Mouse (Mus musculus) mouse embryonic stem cell (cell line): ENCODE data around the gene Slitrk3.
"Not testable (repeated sequence)": the region's sequence is repeated elsewhere in the genome, so short reads cannot be mapped to it uniquely, and the experiment has no call there.

Experiments used
- in situ Hi-C, 2 experiments: fragments of 300-500 bp; cut with MboI; formaldehyde crosslinking; loops; 1 replicate in 1 of 2; 3 replicates in 1 of 2; pipeline ENCODE4 v1.14.3; 2019 to 2020; ENCODE audit warnings: low sequenced_read_pairs in 2 of 2, low pct_unique_long_range_greater_than_20kb in 1 of 2, mixed read lengths in 1 of 2; ENCODE audit not compliant: unreplicated experiment in 1 of 2

Gene Slitrk3

DNA sequence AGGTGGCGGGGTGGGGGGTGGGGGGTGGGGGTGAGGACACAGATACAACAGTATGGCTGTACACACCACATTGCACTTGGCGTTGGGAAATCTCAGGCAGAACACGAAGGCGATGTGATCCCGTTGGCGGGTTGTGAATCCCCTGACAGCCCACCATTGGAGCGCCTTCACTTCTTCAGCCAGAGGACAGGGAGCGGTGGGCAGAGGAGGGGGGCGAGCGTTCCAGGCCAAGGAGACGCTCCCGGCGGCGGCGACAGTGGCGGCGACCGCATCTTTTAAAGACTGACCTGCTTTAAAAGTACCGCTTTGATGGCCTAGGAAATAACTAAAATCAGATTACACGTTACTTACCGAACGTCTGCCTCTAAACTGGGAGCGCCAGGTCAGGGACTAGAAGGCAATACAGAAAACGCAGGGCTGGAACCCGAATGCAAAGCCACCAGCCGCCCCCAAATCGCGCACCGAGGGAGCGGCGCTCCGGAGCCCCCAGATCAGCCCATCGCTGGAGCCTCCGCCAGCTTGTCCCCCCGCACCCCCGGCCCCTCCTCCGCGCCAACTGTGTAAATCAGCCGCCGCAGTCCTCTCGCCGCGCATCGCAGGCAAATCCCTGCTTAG, at the start of gene Slitrk3:
Gene Slitrk3 (minus strand): TSS at position 607 of the 615 bp plus-strand sequence.
- in situ Hi-C loops = no loop called here

DNA sequence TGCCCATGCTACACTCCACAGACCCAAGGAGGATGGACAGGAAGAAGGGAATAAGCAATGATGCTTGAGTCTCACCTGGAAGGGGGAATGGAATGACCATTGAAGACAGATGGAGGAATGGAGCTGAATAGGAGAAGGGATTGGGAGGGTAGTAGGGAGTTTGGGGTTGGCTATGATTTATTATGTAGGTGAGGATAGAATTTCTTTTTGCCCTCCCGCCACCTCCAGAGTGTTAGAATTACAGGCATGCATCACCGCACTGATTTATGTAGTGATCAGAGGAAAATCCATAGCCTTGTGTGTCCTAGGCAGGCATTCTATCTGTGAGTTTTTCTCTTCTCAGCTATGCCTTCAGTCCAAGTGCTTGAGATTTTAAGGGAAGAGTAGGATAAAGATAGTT, 36.8 kb upstream of the Slitrk3 start:
- in situ Hi-C loops = not testable (repeated sequence)

DNA sequence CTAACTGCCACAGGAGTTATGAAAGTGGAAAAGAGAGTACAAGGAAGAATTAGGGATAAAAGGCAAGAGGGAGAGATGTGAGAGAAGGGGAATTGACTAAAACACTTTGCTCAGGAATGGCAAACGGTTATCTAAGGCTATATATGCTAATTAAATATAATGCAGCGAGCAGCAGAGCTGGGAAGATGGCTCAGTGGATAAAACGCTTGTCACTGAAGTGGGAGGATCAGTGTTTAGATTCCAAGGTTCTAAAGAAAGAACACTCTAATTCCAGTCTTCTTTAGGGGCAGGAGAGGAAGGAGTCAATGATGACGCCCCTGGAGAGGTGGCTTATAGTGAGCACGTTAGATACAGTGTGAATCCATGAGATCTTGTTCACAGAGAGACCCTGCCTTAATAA, 27.0 kb upstream of the Slitrk3 start:
- in situ Hi-C loops = no loop called here

DNA sequence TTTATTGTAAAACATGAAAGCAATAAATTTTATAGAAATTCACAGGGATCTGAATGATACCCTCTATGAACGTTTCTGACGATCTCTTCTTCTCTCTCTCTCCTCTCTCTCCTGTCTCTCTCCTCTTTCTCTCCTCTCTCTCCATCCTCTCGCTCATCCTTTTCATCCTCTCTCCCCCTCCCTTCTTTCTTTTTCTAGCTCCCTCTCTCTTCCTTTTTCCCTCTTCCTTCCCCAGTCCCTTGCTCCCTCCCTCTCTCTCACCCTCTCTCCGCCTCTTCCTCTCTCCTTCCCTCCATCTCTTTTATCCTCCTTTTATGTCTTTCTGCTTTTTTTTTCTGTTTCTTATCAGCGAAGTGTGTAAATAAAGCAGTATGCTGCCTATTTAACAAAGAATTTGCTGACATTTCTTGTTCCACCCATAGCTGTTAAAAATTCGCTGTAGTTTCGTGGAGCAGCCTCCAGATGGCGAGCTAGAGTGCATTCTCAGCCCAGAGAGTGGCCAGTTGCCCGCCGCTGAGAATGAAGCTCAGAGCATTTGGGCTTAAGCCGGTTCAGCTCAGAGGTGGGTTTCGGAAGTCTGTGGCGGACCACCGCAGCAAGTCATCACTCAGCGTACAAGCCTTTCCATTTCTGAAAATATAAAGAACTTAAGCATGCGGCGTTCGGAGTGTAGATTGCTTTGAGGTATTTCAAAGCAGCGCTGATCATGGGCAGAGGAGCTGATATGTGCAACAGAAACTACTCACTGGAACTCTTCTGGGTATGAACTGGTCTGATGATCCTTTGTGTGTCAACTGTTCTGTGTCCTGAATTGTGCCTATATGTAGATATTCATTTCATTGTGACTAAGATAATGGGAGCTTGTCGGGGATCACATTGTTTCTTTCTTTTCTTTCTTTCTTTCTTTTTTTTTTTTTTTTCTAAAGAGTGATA, 8.5 kb upstream of the Slitrk3 start:
- in situ Hi-C loops = no loop called here

DNA sequence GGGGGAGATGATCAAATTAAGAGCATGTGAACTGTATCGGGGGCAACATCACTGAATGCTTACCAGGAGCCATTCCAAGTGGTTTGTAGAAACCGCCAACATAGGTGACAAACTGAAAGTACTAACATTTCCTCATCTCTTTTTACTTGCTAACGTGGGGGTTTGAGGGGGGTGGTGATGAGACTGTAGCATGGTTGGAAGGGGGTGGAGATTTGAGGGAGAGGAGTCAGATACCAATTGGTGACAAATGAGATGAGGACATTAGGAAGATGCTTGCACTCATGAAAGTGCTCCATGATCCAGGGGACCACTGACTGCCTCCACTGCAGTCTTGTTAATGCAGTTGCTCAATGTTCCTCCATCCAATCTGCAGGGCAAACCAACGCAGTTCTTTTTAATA, 587 bp upstream of the Slitrk3 start:
- in situ Hi-C loops = no loop called here

DNA sequence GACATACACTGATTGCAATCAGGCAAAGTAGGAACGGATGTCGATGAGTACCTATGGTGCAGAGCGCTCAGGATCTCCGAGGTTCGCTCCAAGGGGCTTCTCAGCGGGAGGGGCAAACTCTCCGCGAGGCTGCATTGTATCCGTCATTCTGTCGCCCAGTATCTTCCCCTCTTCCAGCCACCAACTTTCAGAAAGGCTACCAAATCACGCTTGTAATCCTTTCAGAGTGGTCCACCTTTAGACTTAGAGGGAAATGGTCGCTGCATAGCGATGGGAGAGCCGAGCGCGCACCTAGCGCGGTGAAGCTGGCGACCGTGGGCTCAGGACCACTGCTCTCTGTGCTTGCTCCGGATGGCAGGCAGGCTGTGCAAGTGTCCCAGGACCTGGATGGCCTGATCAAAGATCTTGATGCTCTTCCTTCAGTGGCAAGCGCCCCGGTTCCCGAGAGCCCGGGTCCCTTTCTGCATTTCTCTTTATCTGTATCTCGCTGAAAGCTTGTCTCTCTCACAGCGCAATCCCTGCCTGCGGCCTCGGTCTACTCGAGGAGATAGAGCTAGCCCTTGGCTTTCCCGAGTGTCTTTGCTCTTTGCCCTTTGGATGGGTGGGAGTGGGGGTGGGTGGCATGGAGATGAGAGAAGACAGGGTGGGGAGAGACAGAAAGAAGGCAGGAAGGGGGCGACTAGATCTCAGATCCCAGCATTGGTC, 959 bp downstream of the Slitrk3 start:
- in situ Hi-C loops = no loop called here

DNA sequence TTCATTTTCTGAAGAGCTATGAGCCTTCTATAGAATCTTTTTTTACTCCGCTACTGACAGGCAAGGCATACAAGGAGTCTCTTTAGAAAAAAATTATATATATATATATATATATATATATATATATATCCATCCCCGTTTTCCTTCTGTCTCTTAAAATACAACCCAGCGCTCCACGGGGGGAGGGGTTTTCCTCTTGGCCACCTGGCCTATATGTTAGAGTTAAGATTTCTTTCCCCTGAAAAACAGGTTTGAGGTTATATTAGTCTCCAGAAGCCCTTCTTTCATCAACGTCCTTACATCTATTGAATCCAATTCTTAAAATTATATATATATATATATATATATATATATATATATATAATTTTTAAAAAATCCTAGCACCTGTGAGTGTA, 1.6 kb downstream of the Slitrk3 start:
- in situ Hi-C loops = no loop called here

DNA sequence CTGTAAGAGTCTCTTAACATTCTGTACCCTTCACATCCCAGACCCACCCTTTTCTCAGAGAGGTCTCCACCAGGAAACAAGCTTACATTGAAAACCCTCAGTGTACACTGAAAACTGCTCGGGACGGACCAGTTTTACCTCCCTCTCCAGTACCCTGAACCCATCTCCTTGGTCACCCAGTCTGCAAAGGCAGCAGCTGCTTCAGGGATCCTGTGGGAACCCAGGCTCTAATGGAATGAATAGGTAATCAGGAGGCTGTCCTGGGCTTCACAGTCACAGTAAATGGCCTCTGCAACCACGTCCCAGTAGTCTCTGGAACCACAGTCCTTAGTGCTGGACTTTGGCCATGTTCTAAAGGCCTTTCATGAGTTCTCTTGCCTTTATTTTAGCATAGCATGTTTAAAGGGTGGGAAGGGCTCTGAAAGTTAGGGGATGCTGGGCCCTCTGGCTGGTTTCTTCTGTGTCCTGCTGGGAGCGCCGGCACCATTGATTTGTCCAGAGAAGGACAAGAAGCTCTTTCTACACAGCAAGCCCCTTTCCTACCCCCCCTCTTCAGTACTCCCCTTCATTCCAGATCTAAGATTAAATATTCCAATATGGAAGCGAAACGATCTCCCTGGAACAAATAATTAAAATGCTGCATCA, 2.1 kb downstream of the Slitrk3 start:
- in situ Hi-C loops = no loop called here

DNA sequence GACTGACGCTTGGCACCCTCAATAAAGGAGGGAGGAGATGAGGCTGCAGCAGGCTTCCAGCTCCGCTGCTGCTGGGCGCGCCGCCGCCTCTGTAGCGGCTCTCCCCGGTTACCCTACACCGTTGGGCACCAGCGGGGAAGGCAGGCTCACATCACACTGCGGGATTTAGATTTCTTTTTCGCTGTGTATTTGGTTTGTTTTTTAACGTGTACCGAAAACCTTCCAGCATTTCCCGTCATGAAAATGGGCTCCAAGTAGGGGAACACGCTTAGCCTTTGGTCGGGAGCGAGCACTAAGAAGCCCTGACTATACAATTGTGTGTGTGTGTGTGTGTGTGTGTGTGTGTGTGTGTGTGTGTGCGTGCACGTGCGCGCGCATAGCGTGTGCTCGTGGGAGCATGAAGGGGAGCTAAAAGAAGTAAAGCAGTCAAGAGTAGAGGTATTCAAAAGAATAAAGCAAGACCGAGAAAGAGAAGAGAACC, 4.1 kb downstream of the Slitrk3 start:
- in situ Hi-C loops = no loop called here

DNA sequence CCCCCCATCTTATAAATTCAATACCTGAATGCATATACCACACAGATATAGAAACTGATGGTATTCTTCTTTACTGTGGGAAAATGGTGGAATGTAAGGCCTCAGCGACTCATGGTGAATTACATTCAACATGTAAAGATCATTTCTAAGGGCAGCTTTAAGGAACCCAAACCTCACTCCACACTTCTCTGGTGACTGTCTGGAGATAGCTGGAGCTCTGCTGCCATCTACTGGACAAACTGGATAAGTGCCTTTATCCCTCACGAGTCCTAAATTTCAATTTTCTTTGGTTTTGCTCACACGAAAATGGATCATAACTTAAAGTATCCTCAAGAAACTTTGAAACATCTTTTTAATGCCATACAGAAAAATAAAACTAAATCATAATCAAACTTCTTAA, 11.4 kb downstream of the Slitrk3 start:
- in situ Hi-C loops = loop anchor here in 1 of 2 experiments (25.0 kb wide), 1 partner anchor 359 kb away; no protein-coding TSS in a partner anchor

DNA sequence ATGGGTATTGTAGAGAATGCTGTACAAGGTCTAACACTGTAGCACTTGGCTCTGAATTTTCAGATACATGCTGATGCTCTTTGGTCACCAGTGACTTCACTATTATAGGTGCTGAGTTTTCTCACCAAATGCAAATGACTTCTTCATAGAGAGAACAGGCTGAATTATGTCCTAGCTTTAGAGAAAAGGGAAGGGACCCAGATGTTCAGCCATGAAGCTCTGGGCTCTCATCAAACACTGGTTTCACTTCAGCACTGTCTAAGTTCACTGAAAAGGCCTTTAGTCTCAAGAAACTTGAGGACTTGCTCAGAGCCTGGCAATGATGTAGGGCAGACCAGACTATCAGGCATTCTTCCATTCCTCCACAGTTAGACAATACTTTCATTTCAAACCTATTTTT, 15.3 kb downstream of the Slitrk3 start:
- in situ Hi-C loops = loop anchor here in 1 of 2 experiments (25.0 kb wide), 1 partner anchor 355 kb away; no protein-coding TSS in a partner anchor

DNA sequence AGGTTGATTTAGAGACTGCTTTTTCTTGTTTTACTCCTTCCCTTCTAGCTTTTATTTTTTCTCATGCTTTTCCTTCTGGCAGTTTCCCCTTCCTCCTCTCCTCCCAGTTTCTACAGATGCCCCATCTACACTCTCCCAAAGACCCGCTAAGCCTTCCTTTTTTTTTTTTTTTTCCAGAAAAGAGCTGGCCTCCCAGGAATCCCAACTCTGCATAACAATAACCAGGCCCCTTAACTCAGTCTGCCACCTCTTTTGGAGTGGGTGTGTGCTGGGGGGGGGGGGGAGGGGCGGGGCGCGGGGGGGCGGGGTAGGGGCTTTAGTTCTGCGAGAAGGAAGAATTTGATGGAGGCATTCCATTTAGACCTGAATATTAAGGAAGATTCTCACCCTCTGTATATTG, 51.6 kb downstream of the Slitrk3 start:
- in situ Hi-C loops = no loop called here

DNA sequence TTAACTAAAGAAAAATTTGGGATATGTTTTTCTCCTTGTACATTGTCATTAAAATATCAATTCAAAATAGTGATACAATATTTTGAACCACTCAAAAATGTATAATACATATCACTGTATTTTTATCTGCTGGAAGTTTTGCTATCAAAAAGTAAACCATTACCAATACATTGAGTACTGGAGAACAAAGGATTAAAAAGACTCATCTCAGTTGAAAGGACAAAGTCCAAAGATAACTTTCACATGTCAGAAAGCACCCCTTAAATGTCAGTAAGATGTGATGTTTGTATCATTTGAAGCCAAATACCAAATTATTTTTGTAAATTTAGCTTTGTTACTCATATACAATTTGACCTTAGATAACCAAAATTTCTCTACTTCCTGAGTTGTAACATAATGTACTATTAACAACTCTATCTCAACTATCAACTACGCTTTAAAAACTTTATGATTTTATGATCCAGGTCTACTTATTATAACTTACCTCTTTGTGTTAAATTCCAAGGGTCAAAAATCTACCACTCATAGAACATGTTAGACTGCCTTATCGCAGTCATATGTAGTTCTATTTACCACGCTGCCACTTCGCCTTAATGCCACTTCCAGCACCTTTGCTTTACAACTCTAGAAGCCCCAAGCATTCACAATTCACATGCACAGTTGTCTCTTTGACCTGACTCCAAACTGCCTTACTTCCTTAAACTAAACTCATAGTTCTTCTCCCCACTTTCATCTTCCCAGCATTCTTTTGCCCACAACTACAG, 54.5 kb downstream of the Slitrk3 start:
- in situ Hi-C loops = no loop called here

DNA sequence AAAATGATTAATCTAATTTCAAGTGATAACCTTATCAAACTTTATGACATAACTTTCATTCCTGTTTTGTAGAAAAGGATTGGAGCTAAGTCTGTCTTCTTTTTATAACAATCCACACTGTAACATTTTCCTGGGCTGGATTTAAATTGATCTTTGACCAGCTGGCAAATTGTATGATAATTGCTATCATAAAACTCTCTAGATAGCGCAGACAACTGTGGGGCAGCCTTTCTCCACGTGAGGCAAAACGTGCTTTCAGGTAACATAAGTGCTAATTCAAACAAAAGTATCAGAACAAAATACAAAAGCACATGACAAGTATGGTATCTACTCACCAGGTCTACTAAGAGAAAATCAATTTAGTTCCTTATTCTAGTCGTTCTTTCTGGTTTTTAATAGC, 60.1 kb downstream of the Slitrk3 start:
- in situ Hi-C loops = no loop called here
